Mouse (Mus musculus) heart, embryonic 11.5 days (tissue): ENCODE measurements around the gene Ccdc85c. TPM values are rescaled to one million over a fixed set of nuclear protein-coding genes. Genes with fewer than 3 reads are reported as not detected.

Source experiments
- ATAC-seq: fragments of 200-750 bp; cut with Nextera tagmentation; replicated peaks from 2 replicates; pipeline ENCODE4 v1.8.0; 2017; ENCODE audit warnings: moderate library complexity; ENCODE audit not compliant: insufficient number of reproducible peaks, low FRiP score, low TSS enrichment
- H3K27ac ChIP-seq: fragments of 300-500 bp; sonication (generic); 2 replicates; pipeline ENCODE4 v1.5.1; 2014; ENCODE audit warnings: mild to moderate bottlenecking, low read depth, low read length
- H3K27me3 ChIP-seq: fragments of 300-500 bp; sonication (generic); 2 replicates; pipeline ENCODE4 v1.6.1; 2014; ENCODE audit warnings: mild to moderate bottlenecking, low read length, mixed read lengths; ENCODE audit not compliant: control insufficient read depth, insufficient read depth
- H3K36me3 ChIP-seq: fragments of 300-500 bp; sonication (generic); 2 replicates; pipeline ENCODE4 v1.6.1; 2014; ENCODE audit warnings: mild to moderate bottlenecking, low read length, moderate library complexity, mixed read lengths; ENCODE audit not compliant: control insufficient read depth, insufficient read depth
- H3K4me1 ChIP-seq: fragments of 300-500 bp; sonication (generic); 2 replicates; pipeline ENCODE4 v1.6.1; 2014; ENCODE audit warnings: low read length; ENCODE audit not compliant: control insufficient read depth, insufficient read depth
- H3K4me2 ChIP-seq: fragments of 300-500 bp; sonication (generic); 2 replicates; pipeline ENCODE4 v1.6.1; 2014; ENCODE audit warnings: mild to moderate bottlenecking, moderate library complexity
- H3K4me3 ChIP-seq: fragments of 300-500 bp; sonication (generic); 2 replicates; pipeline ENCODE4 v1.5.1; 2014; ENCODE audit warnings: low read depth, low read length
- H3K9ac ChIP-seq: fragments of 300-500 bp; sonication (generic); 2 replicates; pipeline ENCODE4 v1.6.1; 2014; ENCODE audit warnings: mild to moderate bottlenecking, low read depth, low read length, moderate library complexity
- H3K9me3 ChIP-seq: fragments of 300-500 bp; sonication (generic); replicated peaks from 2 replicates; pipeline ENCODE4 v1.6.1; 2016; ENCODE audit warnings: low read length; ENCODE audit not compliant: control insufficient read depth
- WGBS: fragments of 180-500 bp; shearing (Covaris S2); extraction: QIAGEN DNeasy Blood & Tissue Kit; methylation state at CpG from one replicate; pipeline ENCODE4 v1.1.7; 2014; ENCODE audit not compliant: insufficient replicate concordance; 5-methylcytosine and 5-hydroxymethylcytosine counted together
- polyA plus RNA-seq: library from polyadenylated mRNA; unstranded; fragments of >200 nt; fragmentation: Nextera tagmentation; extraction: Ambion mirVana; gene quantifications from 2 replicates; pipeline ENCODE4 v1.2.1, GENCODE M21; 2014

Gene Ccdc85c
- polyA plus RNA-seq, 1 experiment from 2014 or later, result 7.8 TPM

GRCm38 (mm10) chr12:108305172-108305571, 29.9 kb upstream of the Ccdc85c start:
- Histone ChIP-seq H3K36me3 (no peaks in the 10 kb centered on the region), H3K27me3 (peaks cover 30% of the 10 kb centered on the region), H3K4me3 (no peak overlapping the region), H3K4me1 (peaks cover 6% of the 10 kb centered on the region), H3K27ac (no peak overlapping the region), H3K9ac (no peak overlapping the region), H3K9me3 (no peaks in the 10 kb centered on the region), H3K4me2 (no peak overlapping the region)
- WGBS, result 65% methylated on average over 8 of the region's 8 CpGs
- no peak for ATAC-seq

- Histone ChIP-seq H3K36me3 (no peaks in the 10 kb centered on the region), H3K27ac (no peak overlapping the region), H3K4me3 (no peak overlapping the region), H3K4me1 (peaks cover 6% of the 10 kb centered on the region), H3K9me3 (no peaks in the 10 kb centered on the region), H3K4me2 (no peak overlapping the region), H3K27me3 (peaks cover 30% of the 10 kb centered on the region), H3K9ac (no peak overlapping the region)
- WGBS, result 56% methylated on average over 6 of the region's 6 CpGs
- ATAC-seq, result no peak
Measured at GRCm38 (mm10) chr12:108303778-108304365, 28.6 kb upstream of the Ccdc85c start.

GRCm38 (mm10) chr12:108301006-108301405, 25.8 kb upstream of the Ccdc85c start:
- no peak for ATAC-seq
- no peaks in the 10 kb centered on the region for H3K36me3 ChIP-seq
- 73% methylated on average over 6 of the region's 6 CpGs for WGBS
- peaks cover 5% of the 10 kb centered on the region for H3K4me1 ChIP-seq
- no peak overlapping the region for H3K27ac ChIP-seq
- H3K9ac ChIP-seq, result no peak overlapping the region
- peaks cover 14% of the 10 kb centered on the region for H3K27me3 ChIP-seq
- no peaks in the 10 kb centered on the region for H3K9me3 ChIP-seq
- no peak overlapping the region for H3K4me3 ChIP-seq
- H3K4me2 ChIP-seq, result no peak overlapping the region

- WGBS, result 78% methylated on average over 6 of the region's 6 CpGs
Measured at GRCm38 (mm10) chr12:108297033-108297432, 21.8 kb upstream of the Ccdc85c start.

GRCm38 (mm10) chr12:108294620-108295019, 19.4 kb upstream of the Ccdc85c start:
- H3K27me3 ChIP-seq, result no peaks in the 10 kb centered on the region
- 56% methylated on average over 3 of the region's 3 CpGs for WGBS
- no peak overlapping the region for H3K4me3 ChIP-seq
- no peak overlapping the region for H3K27ac ChIP-seq
- no peak overlapping the region for H3K9ac ChIP-seq
- no peak overlapping the region for H3K4me2 ChIP-seq
- ATAC-seq, result no peak
- no peaks in the 10 kb centered on the region for H3K9me3 ChIP-seq
- H3K4me1 ChIP-seq, result 0 out of 2 replicates have a peak, but pooled peaks cover 5% of the 10 kb centered on the region
- H3K36me3 ChIP-seq, result no peaks in the 10 kb centered on the region

More at GRCm38 (mm10) chr12:108297033-108297432, 21.8 kb upstream of the Ccdc85c start:
- no peak overlapping the region for H3K27ac ChIP-seq
- ATAC-seq, result no peak
- no peak overlapping the region for H3K9ac ChIP-seq
- no peaks in the 10 kb centered on the region for H3K27me3 ChIP-seq
- no peak overlapping the region for H3K4me3 ChIP-seq
- H3K4me2 ChIP-seq, result no peak overlapping the region
- H3K36me3 ChIP-seq, result no peaks in the 10 kb centered on the region
- H3K4me1 ChIP-seq, result 0 out of 2 replicates have a peak, but pooled peaks cover 5% of the 10 kb centered on the region
- H3K9me3 ChIP-seq, result no peaks in the 10 kb centered on the region

- Histone ChIP-seq H3K9me3 (no peaks in the 10 kb centered on the region), H3K4me1 (0 out of 2 replicates have a peak, but pooled peaks cover 5% of the 10 kb centered on the region), H3K36me3 (no peaks in the 10 kb centered on the region), H3K27ac (no peak overlapping the region), H3K4me3 (no peak overlapping the region), H3K9ac (no peak overlapping the region), H3K27me3 (no peaks in the 10 kb centered on the region), H3K4me2 (peak overlapping the region; percentile 40)
- WGBS, result 7% methylated on average over 8 of the region's 8 CpGs
- no peak for ATAC-seq
Measured at GRCm38 (mm10) chr12:108292957-108293356, 17.7 kb upstream of the Ccdc85c start.

- Histone ChIP-seq H3K36me3 (no peaks in the 10 kb centered on the region), H3K27me3 (no peaks in the 10 kb centered on the region), H3K4me2 (peak overlapping the region; percentile 40; the same call in 1 of the 2 replicates), H3K9ac (no peak overlapping the region), H3K4me3 (no peak overlapping the region), H3K9me3 (no peaks in the 10 kb centered on the region), H3K27ac (no peak overlapping the region), H3K4me1 (0 out of 2 replicates have a peak, but pooled peaks cover 5% of the 10 kb centered on the region)
- WGBS, result 15% methylated on average over 9 of the region's 9 CpGs
- 0 out of 2 replicates have a peak, but pooled peaks have one; percentile 50 for ATAC-seq
Measured at GRCm38 (mm10) chr12:108292419-108292818, 17.2 kb upstream of the Ccdc85c start.

- no peaks in the 10 kb centered on the region for H3K9me3 ChIP-seq
- no peak overlapping the region for H3K9ac ChIP-seq
- H3K4me3 ChIP-seq, result no peak overlapping the region
- H3K27me3 ChIP-seq, result no peaks in the 10 kb centered on the region
- no peak for ATAC-seq
- no peaks in the 10 kb centered on the region for H3K36me3 ChIP-seq
- peaks cover 18% of the 10 kb centered on the region; the same call in 1 of the 2 replicates for H3K4me1 ChIP-seq
- WGBS, result 80% methylated on average over 19 of the region's 19 CpGs
- H3K4me2 ChIP-seq, result no peak overlapping the region
- H3K27ac ChIP-seq, result no peak overlapping the region
Measured at GRCm38 (mm10) chr12:108288127-108288880, 13.1 kb upstream of the Ccdc85c start.
